Mouse (Mus musculus) lung, adult 2 months (tissue): ENCODE results near the gene Ces2c.

Source experiments
- CTCF ChIP-seq: fragments of 200-500 bp; IDR thresholded peaks from 2 replicates; pipeline ENCODE4 v1.5.1; 2011; ENCODE audit warnings: mild to moderate bottlenecking, low read length, control low read depth; ENCODE audit not compliant: insufficient read depth
- POLR2A ChIP-seq: fragments of 200-500 bp; IDR thresholded peaks from 2 replicates; pipeline ENCODE4 v1.6.1; 2011; ENCODE audit warnings: low read depth, mild to moderate bottlenecking, control low read depth, low read length, borderline replicate concordance; ENCODE audit errors: extremely low read depth

DNA sequence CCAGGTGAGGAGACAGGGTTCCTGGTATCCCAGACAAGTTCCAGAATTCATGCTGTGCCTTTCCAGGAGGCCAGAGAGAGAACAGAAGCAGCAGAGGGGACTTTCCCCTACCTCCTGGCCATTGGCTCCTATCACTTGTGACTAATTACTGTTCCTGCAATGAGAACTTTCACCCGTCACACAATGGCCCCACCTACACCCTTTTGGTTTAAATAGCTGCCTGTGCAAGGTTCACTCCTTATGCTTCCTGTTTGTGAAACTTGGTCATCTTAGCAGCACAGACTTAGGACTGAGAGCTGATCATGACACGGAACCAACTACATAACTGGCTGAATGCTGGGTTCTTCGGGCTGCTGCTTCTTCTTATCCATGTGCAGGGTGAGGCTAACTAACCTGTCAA, at the start of gene Ces2c:
- no peak for TF ChIP-seq POLR2A
- TF ChIP-seq CTCF: no peak
